8 mouse cellular contexts compared by ENCODE assay signal in the genomic region with DNA sequence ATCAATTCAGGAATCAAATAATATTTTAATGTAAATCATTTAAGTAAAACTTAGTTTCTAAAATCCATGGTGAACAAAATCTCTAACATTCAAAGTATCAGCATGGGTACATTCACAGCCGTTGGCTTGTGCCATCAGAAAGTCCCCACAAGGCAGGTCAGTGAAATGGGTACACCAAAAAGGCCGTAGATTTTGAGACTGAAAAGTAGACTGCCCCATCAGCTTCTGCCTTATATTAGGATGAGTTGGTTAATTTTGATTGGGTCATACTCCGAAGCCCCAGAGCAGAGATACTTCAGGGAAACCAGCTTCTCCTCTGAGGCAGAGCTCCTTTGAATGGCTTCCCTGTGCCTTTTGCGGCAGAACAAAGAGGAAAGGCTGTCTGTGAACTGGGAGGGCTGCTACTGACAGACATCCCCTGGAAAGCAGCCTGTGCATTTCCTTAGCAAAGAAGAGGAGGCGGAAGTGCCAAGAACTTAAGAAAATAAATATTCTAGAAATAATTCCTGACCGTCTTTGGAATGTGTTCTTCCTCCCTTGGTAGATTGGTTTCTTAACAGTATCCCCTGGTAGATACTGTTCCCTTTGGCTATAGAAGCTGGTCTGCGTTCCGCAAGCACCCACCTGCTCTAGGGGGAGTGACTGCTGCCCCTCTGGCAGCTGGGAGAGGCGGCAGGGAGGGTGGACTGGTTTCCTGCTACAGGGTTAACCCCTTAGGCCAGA.
DNase-seq lines count a peak whose midpoint lies in the region; ATAC-seq and TF ChIP-seq lines count a peak whose summit lies in the region.

No protein-coding gene starts in this region.

- no peak overlapping the region for H3K27ac ChIP-seq in forebrain, embryonic 11.5 days (ENCODE audit: low read depth, low read length)
- peak overlapping the region; percentile 58 for H3K27ac ChIP-seq in hindbrain, embryonic 14.5 days
- peak overlapping the region; percentile 69 for H3K27ac ChIP-seq in lung, postnatal 0 days (ENCODE audit: low read length)
- H3K27ac ChIP-seq in cerebellum, adult 2 months (ENCODE audit: insufficient read depth, low read length), result no peak overlapping the region

- WGBS in forebrain, embryonic 11.5 days, result 34% methylated on average over 9 of the region's 9 CpGs
- WGBS in hindbrain, embryonic 14.5 days, result 27% methylated on average over 9 of the region's 9 CpGs
- WGBS in lung, postnatal 0 days, result 27% methylated on average over 9 of the region's 9 CpGs
- 73% methylated on average over 9 of the region's 9 CpGs for WGBS in cerebellum, adult 2 months

- peak; percentile 30; the same call in 1 of the 2 replicates for TF ChIP-seq CTCF in lung, postnatal 0 days (IDR thresholded peaks at IDR 0.05)
- no peak for TF ChIP-seq CTCF in cerebellum, adult 2 months (IDR thresholded peaks at IDR 0.05; ENCODE audit: borderline replicate concordance, insufficient read depth, low read depth, low read length)

- TF ChIP-seq EP300 in lung, postnatal 0 days (IDR thresholded peaks at IDR 0.05), result peak; percentile 33; the same call in 1 of the 2 replicates

- no peak overlapping the region for H3K4me3 ChIP-seq in forebrain, embryonic 11.5 days (ENCODE audit: low read depth, low read length)
- no peak overlapping the region for H3K4me3 ChIP-seq in hindbrain, embryonic 14.5 days (replicated peaks; ENCODE audit: low read length)
- no peak overlapping the region for H3K4me3 ChIP-seq in lung, postnatal 0 days (ENCODE audit: low read depth, low read length)
- no peak overlapping the region for H3K4me3 ChIP-seq in cerebellum, adult 2 months (replicated peaks; ENCODE audit: insufficient read depth, low read depth, low read length)

- no peak overlapping the region for H3K9ac ChIP-seq in forebrain, embryonic 11.5 days (ENCODE audit: low read length)
- H3K9ac ChIP-seq in hindbrain, embryonic 14.5 days, result no peak overlapping the region
- no peak overlapping the region for H3K9ac ChIP-seq in lung, postnatal 0 days (replicated peaks; ENCODE audit: low read depth)

- TF ChIP-seq POLR2A in cerebellum, adult 2 months (IDR thresholded peaks at IDR 0.05; ENCODE audit: borderline replicate concordance, insufficient read depth, low read length), result no peak

- no peaks in the 10 kb centered on the region for H3K36me3 ChIP-seq in forebrain, embryonic 11.5 days (ENCODE audit: control insufficient read depth, insufficient read depth, low read length)
- H3K36me3 ChIP-seq in hindbrain, embryonic 14.5 days (replicated peaks; ENCODE audit: control insufficient read depth, insufficient read depth), result no peaks in the 10 kb centered on the region
- H3K36me3 ChIP-seq in lung, postnatal 0 days (ENCODE audit: insufficient read depth, low read length), result no peaks in the 10 kb centered on the region

- no peaks in the 10 kb centered on the region for H3K27me3 ChIP-seq in forebrain, embryonic 11.5 days (ENCODE audit: control insufficient read depth, insufficient read depth, low read length)
- no peaks in the 10 kb centered on the region for H3K27me3 ChIP-seq in hindbrain, embryonic 14.5 days (ENCODE audit: control insufficient read depth, insufficient read depth, low read length)
- no peaks in the 10 kb centered on the region for H3K27me3 ChIP-seq in lung, postnatal 0 days (replicated peaks; ENCODE audit: insufficient read depth, low read length)
- H3K27me3 ChIP-seq in cerebellum, adult 2 months (ENCODE audit: control insufficient read depth, insufficient read depth, low read length), result no peaks in the 10 kb centered on the region

- peak; percentile 94 for DNase-seq in heart, adult 11 months
- DNase-seq in heart, postnatal 25 days (ENCODE audit: low spot score), result no peak
- peak; percentile 53 for DNase-seq in forebrain, embryonic 11.5 days (ENCODE audit: low spot score)
- DNase-seq in hindbrain, embryonic 14.5 days (ENCODE audit: low spot score), result peak; percentile 44
- DNase-seq in lung, postnatal 0 days (ENCODE audit: low spot score), result peak; percentile 71
- no peak for DNase-seq in layer of hippocampus, adult 9-11 months
- DNase-seq in frontal cortex, postnatal 10 days (ENCODE audit: low spot score in 2 of 2), result no peak
- no peak for DNase-seq in cerebellum, adult 2 months

- intact Hi-C loops in heart, postnatal 25 days (cut with DNase I), result loop anchor here (10.0 kb wide), 1 partner anchor 109 kb away; no protein-coding TSS in a partner anchor

- no peaks in the 10 kb centered on the region for H3K9me3 ChIP-seq in forebrain, embryonic 11.5 days (ENCODE audit: control insufficient read depth, low read length)
- H3K9me3 ChIP-seq in hindbrain, embryonic 14.5 days (ENCODE audit: control insufficient read depth, low read length), result no peaks in the 10 kb centered on the region
- no peaks in the 10 kb centered on the region for H3K9me3 ChIP-seq in lung, postnatal 0 days (ENCODE audit: low read length)

- ATAC-seq in forebrain, embryonic 11.5 days (replicated peaks; ENCODE audit: low FRiP score), result peak; percentile 57
- ATAC-seq in hindbrain, embryonic 14.5 days (ENCODE audit: low FRiP score), result no peak; the same call in 1 of the 2 replicates
- no peak for ATAC-seq in lung, postnatal 0 days

- H3K4me2 ChIP-seq in forebrain, embryonic 11.5 days (ENCODE audit: low read depth, low read length, severe bottlenecking), result no peak overlapping the region
- no peak overlapping the region for H3K4me2 ChIP-seq in hindbrain, embryonic 14.5 days (replicated peaks)
- H3K4me2 ChIP-seq in lung, postnatal 0 days (replicated peaks; ENCODE audit: low read depth, low read length), result no peak overlapping the region

- H3K4me1 ChIP-seq in forebrain, embryonic 11.5 days (replicated peaks; ENCODE audit: control insufficient read depth, insufficient read depth, low read length), result peaks cover 12% of the 10 kb centered on the region; the same call in 1 of the 2 replicates
- H3K4me1 ChIP-seq in hindbrain, embryonic 14.5 days (replicated peaks; ENCODE audit: control insufficient read depth, insufficient read depth, low read length), result peaks cover 30% of the 10 kb centered on the region
- peaks cover 27% of the 10 kb centered on the region for H3K4me1 ChIP-seq in lung, postnatal 0 days (ENCODE audit: insufficient read depth, low read depth, low read length)
- H3K4me1 ChIP-seq in cerebellum, adult 2 months (ENCODE audit: control insufficient read depth, insufficient read depth, low read length), result peaks cover 12% of the 10 kb centered on the region; the same call in 1 of the 2 replicates

Comparison
In these comparisons a context has a peak if more than half of its experiments do, and no peak if none do; other contexts are left out.
1. DNase-seq: peak in heart, adult 11 months (single experiment), forebrain, embryonic 11.5 days (single experiment), hindbrain, embryonic 14.5 days (single experiment) and lung, postnatal 0 days (single experiment); none in heart, postnatal 25 days (single experiment), layer of hippocampus, adult 9-11 months (single experiment), frontal cortex, postnatal 10 days (0 of 2) and cerebellum, adult 2 months (0 of 2).
2. H3K27ac ChIP-seq: peak in hindbrain, embryonic 14.5 days (single experiment) and lung, postnatal 0 days (single experiment); none in forebrain, embryonic 11.5 days (single experiment) and cerebellum, adult 2 months (single experiment).